Mouse (Mus musculus) liver, postnatal 0 days (tissue): ENCODE data around the gene Slc9a7.

Source experiments
- CTCF ChIP-seq: sonication (generic); IDR thresholded peaks from 2 replicates; pipeline ENCODE4 v1.5.1; 2016; ENCODE audit warnings: antibody characterized with exemption, low read depth
- EP300 ChIP-seq: IDR thresholded peaks from 2 replicates; pipeline ENCODE4 v1.6.1; 2016; ENCODE audit warnings: antibody characterized with exemption, low read depth, mild to moderate bottlenecking

- TF ChIP-seq CTCF (no peak), EP300 (no peak)
These were observed 27.2 kb downstream of the Slc9a7 start for GRCm38 (mm10) chrX:20264370-20264769.
